Mouse (Mus musculus) embryonic facial prominence, embryonic 11.5 days (tissue): ENCODE measurements around the gene Slc7a11. TPM values are rescaled to one million over a fixed set of nuclear protein-coding genes. Genes with fewer than 3 reads are reported as not detected.

ENCODE experiments used
- ATAC-seq: fragments of 200-750 bp; cut with Nextera tagmentation; replicated peaks from 2 replicates; pipeline ENCODE4 v1.8.0; 2017; ENCODE audit warnings: low read depth; ENCODE audit not compliant: insufficient number of reproducible peaks, low FRiP score, low TSS enrichment
- DNase-seq: peaks from one replicate; pipeline ENCODE4 v3.0.0-alpha.2; 2015; ENCODE audit warnings: low spot score
- H3K27ac ChIP-seq: fragments of 300-500 bp; sonication (generic); replicated peaks from 2 replicates; pipeline ENCODE4 v1.5.1; 2014; ENCODE audit warnings: mild to moderate bottlenecking, low read depth, low read length, control low read depth
- H3K27me3 ChIP-seq: fragments of 300-500 bp; sonication (generic); 2 replicates; pipeline ENCODE4 v1.6.1; 2014; ENCODE audit warnings: mild to moderate bottlenecking, low read length, moderate library complexity, mixed read lengths; ENCODE audit not compliant: control insufficient read depth, insufficient read depth
- H3K36me3 ChIP-seq: fragments of 300-500 bp; sonication (generic); replicated peaks from 2 replicates; pipeline ENCODE4 v1.6.1; 2014; ENCODE audit warnings: low read depth, mild to moderate bottlenecking, low read length, moderate library complexity, mixed read lengths; ENCODE audit not compliant: control insufficient read depth, insufficient read depth
- H3K4me1 ChIP-seq: fragments of 300-500 bp; sonication (generic); 2 replicates; pipeline ENCODE4 v1.6.1; 2014; ENCODE audit warnings: low read length, mixed read lengths; ENCODE audit not compliant: control insufficient read depth, insufficient read depth
- H3K4me2 ChIP-seq: fragments of 300-500 bp; sonication (generic); 2 replicates; pipeline ENCODE4 v1.6.1; 2014; ENCODE audit warnings: low read depth, mild to moderate bottlenecking, control low read depth, low read length, moderate library complexity
- H3K4me3 ChIP-seq: fragments of 300-500 bp; sonication (generic); 2 replicates; pipeline ENCODE4 v1.5.1; 2014; ENCODE audit warnings: low read depth, low read length, control low read depth
- H3K9ac ChIP-seq: fragments of 300-500 bp; sonication (generic); replicated peaks from 2 replicates; pipeline ENCODE4 v1.6.1; 2014; ENCODE audit warnings: mild to moderate bottlenecking, control low read depth, low read length
- H3K9me3 ChIP-seq: fragments of 300-500 bp; sonication (generic); replicated peaks from 2 replicates; pipeline ENCODE4 v1.6.1; 2016; ENCODE audit warnings: mild to moderate bottlenecking, low read length, inconsistent platforms, mixed read lengths; ENCODE audit not compliant: control insufficient read depth
- WGBS: fragments of 180-500 bp; shearing (Covaris S2); extraction: QIAGEN DNeasy Blood & Tissue Kit; methylation state at CpG from one replicate; pipeline ENCODE4 v1.1.7; 2014; 5-methylcytosine and 5-hydroxymethylcytosine counted together
- polyA plus RNA-seq: library from polyadenylated mRNA; unstranded; fragments of >200 nt; fragmentation: Nextera tagmentation; extraction: Ambion mirVana; gene quantifications from 2 replicates; pipeline ENCODE4 v1.2.1, GENCODE M21; 2014

The Slc7a11 gene
- polyA plus RNA-seq, 1 experiment from 2014 or later, result 1.5 TPM

DNA sequence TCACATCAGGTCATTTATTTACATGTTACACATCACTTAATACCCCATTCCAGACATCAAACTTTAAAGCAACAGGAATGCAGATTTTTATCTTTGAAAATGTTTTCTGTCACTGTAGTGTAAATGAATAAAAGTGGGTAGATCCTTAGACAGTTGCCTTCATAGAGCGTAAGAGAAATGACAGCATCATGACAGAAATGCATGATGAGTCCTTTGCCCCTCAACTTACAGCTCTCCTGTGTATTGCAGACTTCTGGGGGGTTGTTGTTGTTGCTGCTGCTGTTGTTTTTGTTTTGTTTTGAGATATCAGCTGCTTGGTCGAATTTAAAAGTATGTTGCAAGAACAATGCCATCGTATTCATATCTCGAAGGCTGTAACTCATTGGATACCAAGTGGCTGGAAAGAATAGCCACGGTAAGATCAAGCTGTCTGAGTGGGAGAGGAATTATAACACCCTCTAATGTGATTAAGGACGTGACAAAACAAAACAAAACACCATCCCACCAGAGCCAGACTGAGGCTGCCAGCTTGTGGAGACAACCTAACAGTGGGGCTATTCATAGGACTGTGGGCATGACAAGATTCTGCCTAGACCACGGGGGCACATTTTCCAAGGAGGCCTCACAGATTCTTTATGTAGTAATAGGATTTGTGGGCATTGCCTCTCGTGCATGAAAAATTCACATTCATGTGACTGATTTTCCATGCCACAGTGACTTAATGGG is 557.0 kb downstream of the Slc7a11 start:
- Histone ChIP-seq H3K9me3 (no peaks in the 10 kb centered on the region), H3K4me1 (no peaks in the 10 kb centered on the region; the same call in 1 of the 2 replicates), H3K4me2 (no peak overlapping the region), H3K4me3 (no peak overlapping the region), H3K9ac (no peak overlapping the region), H3K36me3 (no peaks in the 10 kb centered on the region), H3K27ac (no peak overlapping the region), H3K27me3 (no peaks in the 10 kb centered on the region)
- DNase-seq (no peak), ATAC-seq (peak; percentile 44; the same call in 1 of the 2 replicates)
- 38% methylated on average over 8 of the region's 8 CpGs for WGBS

DNA sequence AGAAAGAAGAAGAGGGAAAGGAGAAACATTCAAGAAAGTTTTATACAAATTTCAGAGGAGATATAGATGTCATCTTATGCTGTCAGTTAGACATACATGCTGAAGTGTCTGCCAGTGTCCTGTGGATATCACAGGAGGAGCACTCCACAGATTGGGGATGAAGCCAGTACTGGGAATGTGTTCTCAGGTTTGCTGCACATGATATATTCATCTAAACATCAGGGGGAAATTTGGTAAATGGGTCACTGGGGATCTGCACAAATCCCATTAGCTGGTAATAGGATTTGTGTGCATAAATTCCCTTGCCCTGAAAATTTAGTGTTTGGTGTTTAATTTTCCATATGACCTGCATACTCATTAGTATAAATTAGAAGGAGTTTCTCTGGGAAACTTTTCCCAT is 562.9 kb downstream of the Slc7a11 start:
- H3K27me3 ChIP-seq, result no peaks in the 10 kb centered on the region
- no peak for ATAC-seq
- no peak overlapping the region for H3K9ac ChIP-seq
- no peaks in the 10 kb centered on the region for H3K4me1 ChIP-seq
- no peak overlapping the region for H3K4me3 ChIP-seq
- no peak overlapping the region for H3K27ac ChIP-seq
- H3K4me2 ChIP-seq, result no peak overlapping the region
- DNase-seq, result no peak
- no peaks in the 10 kb centered on the region for H3K36me3 ChIP-seq
- H3K9me3 ChIP-seq, result no peaks in the 10 kb centered on the region

- no peaks in the 10 kb centered on the region for H3K27me3 ChIP-seq
- DNase-seq (peak; percentile 19), ATAC-seq (no peak)
- no peaks in the 10 kb centered on the region for H3K9me3 ChIP-seq
- H3K9ac ChIP-seq, result no peak overlapping the region
- WGBS, result 40% methylated on average over 3 of the region's 3 CpGs
- no peaks in the 10 kb centered on the region for H3K36me3 ChIP-seq
- H3K27ac ChIP-seq, result peak overlapping the region; percentile 60
- H3K4me3 ChIP-seq, result no peak overlapping the region
- peaks cover 6% of the 10 kb centered on the region; the same call in 1 of the 2 replicates for H3K4me1 ChIP-seq
- H3K4me2 ChIP-seq, result no peak overlapping the region
Measured at GRCm38 (mm10) chr3:49870786-49871185, 572.6 kb downstream of the Slc7a11 start.

GRCm38 (mm10) chr3:49867951-49868584 is 575.3 kb downstream of the Slc7a11 start:
- Histone ChIP-seq H3K36me3 (no peaks in the 10 kb centered on the region), H3K4me3 (no peak overlapping the region), H3K9me3 (no peaks in the 10 kb centered on the region), H3K9ac (no peak overlapping the region), H3K27me3 (no peaks in the 10 kb centered on the region), H3K4me2 (no peak overlapping the region), H3K27ac (no peak overlapping the region), H3K4me1 (peaks cover 6% of the 10 kb centered on the region; the same call in 1 of the 2 replicates)
- peak; percentile 52 for DNase-seq
- WGBS, result 12% methylated on average over 4 of the region's 4 CpGs
- ATAC-seq, result 0 out of 2 replicates have a peak, but pooled peaks have one; percentile 22

DNA sequence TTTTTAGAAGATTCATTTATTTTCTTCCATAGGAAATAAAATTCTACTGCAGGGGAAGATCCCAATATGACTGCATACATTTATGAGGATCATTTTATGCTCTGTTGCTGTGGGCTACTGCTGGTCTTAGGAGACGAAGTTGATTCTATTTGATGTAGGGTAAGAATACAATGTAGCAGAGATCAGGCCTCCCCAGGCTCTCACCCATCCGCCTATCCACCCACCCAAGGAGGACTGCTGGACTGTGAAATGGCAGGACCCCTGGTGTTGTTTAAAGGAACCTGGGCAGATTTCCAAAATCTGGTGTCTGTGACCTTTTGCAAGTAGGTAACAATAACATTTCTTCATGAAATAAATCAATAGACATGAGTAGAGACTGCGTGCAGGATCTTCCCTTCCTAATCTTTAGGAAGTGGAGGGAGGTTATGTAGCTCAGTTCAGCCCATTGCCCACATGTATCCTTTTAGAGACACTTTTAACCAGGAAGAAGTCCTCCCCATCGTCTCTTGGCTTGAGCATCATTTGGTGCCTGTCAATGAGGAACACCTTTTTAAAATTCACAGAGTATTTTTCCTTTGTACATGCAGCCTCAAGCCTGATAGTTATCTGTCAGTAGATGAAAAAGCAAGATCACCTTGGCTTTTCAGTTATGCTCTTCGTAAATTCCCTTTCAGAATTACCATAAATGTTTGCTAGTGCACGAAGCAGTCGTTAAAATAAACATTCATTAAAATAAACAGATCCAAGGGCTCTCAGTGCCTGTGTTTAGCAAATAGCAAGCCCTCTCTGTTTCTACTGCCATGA is 576.1 kb downstream of the Slc7a11 start:
- H3K27ac ChIP-seq, result no peak overlapping the region; the same call in 1 of the 2 replicates
- WGBS, result 38% methylated on average over 7 of the region's 7 CpGs
- H3K4me2 ChIP-seq, result no peak overlapping the region
- H3K4me1 ChIP-seq, result peaks cover 6% of the 10 kb centered on the region; the same call in 1 of the 2 replicates
- no peak overlapping the region for H3K9ac ChIP-seq
- ATAC-seq, result no peak
- H3K27me3 ChIP-seq, result no peaks in the 10 kb centered on the region
- H3K9me3 ChIP-seq, result no peaks in the 10 kb centered on the region
- no peaks in the 10 kb centered on the region for H3K36me3 ChIP-seq
- no peak overlapping the region for H3K4me3 ChIP-seq
- DNase-seq, result no peak

- Histone ChIP-seq H3K9ac (peak overlapping the region; percentile 56), H3K9me3 (no peaks in the 10 kb centered on the region), H3K27ac (peak overlapping the region; percentile 79), H3K4me2 (no peak overlapping the region), H3K4me3 (no peak overlapping the region), H3K27me3 (no peaks in the 10 kb centered on the region), H3K4me1 (peaks cover 6% of the 10 kb centered on the region; the same call in 1 of the 2 replicates), H3K36me3 (no peaks in the 10 kb centered on the region)
- WGBS, result 7% methylated on average over 11 of the region's 11 CpGs
- DNase-seq, result peak; percentile 78
- peak; percentile 91 for ATAC-seq
Measured at GRCm38 (mm10) chr3:49866061-49866515, 577.3 kb downstream of the Slc7a11 start.

DNA sequence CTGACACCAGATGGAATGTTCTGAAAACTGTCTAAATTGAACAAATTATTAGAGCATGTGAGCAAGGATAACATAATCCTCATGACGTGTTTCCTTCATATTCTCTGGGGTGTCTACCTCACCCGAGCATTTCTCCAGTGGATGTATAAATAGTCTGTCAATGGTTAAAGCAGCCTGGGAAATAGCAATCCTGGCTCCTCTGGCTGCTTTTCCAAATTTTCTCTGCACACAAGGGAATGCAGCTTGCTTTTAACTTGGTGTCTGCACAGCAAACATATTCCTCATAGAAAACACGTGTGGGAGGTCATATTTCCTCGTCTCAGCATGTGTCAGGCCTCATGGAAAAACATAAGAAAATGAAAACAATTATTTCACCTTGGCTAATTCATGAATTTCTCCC is 586.6 kb downstream of the Slc7a11 start:
- WGBS, result 35% methylated on average over 4 of the region's 4 CpGs
- no peaks in the 10 kb centered on the region for H3K27me3 ChIP-seq
- H3K27ac ChIP-seq, result no peak overlapping the region
- DNase-seq (peak; percentile 75), ATAC-seq (no peak)
- H3K4me2 ChIP-seq, result no peak overlapping the region
- H3K9ac ChIP-seq, result no peak overlapping the region
- no peak overlapping the region for H3K4me3 ChIP-seq
- no peaks in the 10 kb centered on the region for H3K36me3 ChIP-seq
- H3K9me3 ChIP-seq, result no peaks in the 10 kb centered on the region
- no peaks in the 10 kb centered on the region for H3K4me1 ChIP-seq
